9 mouse cellular contexts compared by ENCODE assay signal in genomic region chr1:74091138-74091537, GRCm38 (mm10). TPM values are rescaled to one million over a fixed set of nuclear protein-coding genes. Genes with fewer than 3 reads are reported as not detected.
A peak's percentile ranks its signal among the peaks of the same experiment; 100 is the strongest.
DNase-seq lines count a peak whose midpoint lies in the region; ATAC-seq lines count a peak whose summit lies in the region.
"Had no signal": no experiment of that assay in that cellular context is flagged by ENCODE, and none has a peak within 500 bp of the region (broad histone marks: within the 10 kb centered on the region; RNA-seq: fewer than 3 reads in every experiment).

No protein-coding gene starts in this region.

- peaks cover 40% of the 10 kb centered on the region for H3K4me1 ChIP-seq in kidney, embryonic 16.5 days (ENCODE audit: insufficient read depth, low read length)
- H3K4me1 ChIP-seq in embryonic facial prominence, embryonic 12.5 days, result peaks cover 54% of the 10 kb centered on the region
- H3K4me1 ChIP-seq in hindbrain, embryonic 14.5 days (replicated peaks; ENCODE audit: control insufficient read depth, insufficient read depth, low read length), result peaks cover 12% of the 10 kb centered on the region

- 22% methylated on average over 6 of the region's 7 CpGs for WGBS in kidney, embryonic 16.5 days
- 6% methylated on average over 7 of the region's 7 CpGs for WGBS in embryonic facial prominence, embryonic 12.5 days
- WGBS in hindbrain, embryonic 14.5 days, result 26% methylated on average over 6 of the region's 7 CpGs

- no peaks in the 10 kb centered on the region for H3K9me3 ChIP-seq in kidney, embryonic 16.5 days (ENCODE audit: low read length)
- no peaks in the 10 kb centered on the region for H3K9me3 ChIP-seq in embryonic facial prominence, embryonic 12.5 days
- no peaks in the 10 kb centered on the region for H3K9me3 ChIP-seq in hindbrain, embryonic 14.5 days (ENCODE audit: control insufficient read depth, low read length)

- peak overlapping the region; percentile 57 for H3K4me2 ChIP-seq in kidney, embryonic 16.5 days (replicated peaks; ENCODE audit: low read depth, low read length)
- peak overlapping the region; percentile 84 for H3K4me2 ChIP-seq in embryonic facial prominence, embryonic 12.5 days (replicated peaks)
- peak overlapping the region; percentile 27; the same call in 1 of the 2 replicates for H3K4me2 ChIP-seq in hindbrain, embryonic 14.5 days (replicated peaks)

- H3K36me3 ChIP-seq in kidney, embryonic 16.5 days (ENCODE audit: insufficient read depth, low read length), result no peaks in the 10 kb centered on the region
- no peaks in the 10 kb centered on the region for H3K36me3 ChIP-seq in embryonic facial prominence, embryonic 12.5 days
- H3K36me3 ChIP-seq in hindbrain, embryonic 14.5 days (replicated peaks; ENCODE audit: control insufficient read depth, insufficient read depth), result no peaks in the 10 kb centered on the region

- peak overlapping the region; percentile 56 for H3K9ac ChIP-seq in kidney, embryonic 16.5 days (replicated peaks; ENCODE audit: low read length)
- peak overlapping the region; percentile 68 for H3K9ac ChIP-seq in embryonic facial prominence, embryonic 12.5 days
- 0 out of 2 replicates have a peak overlapping the region, but pooled peaks have one; percentile 16 for H3K9ac ChIP-seq in hindbrain, embryonic 14.5 days

- peak; percentile 52; the same call in 1 of the 2 replicates for ATAC-seq in kidney, embryonic 16.5 days (ENCODE audit: low FRiP score, low TSS enrichment)
- ATAC-seq in embryonic facial prominence, embryonic 12.5 days (ENCODE audit: insufficient number of reproducible peaks, insufficient read depth, low FRiP score, low TSS enrichment), result peak; percentile 78
- ATAC-seq in hindbrain, embryonic 14.5 days (ENCODE audit: low FRiP score), result no peak

- no peaks in the 10 kb centered on the region for H3K27me3 ChIP-seq in kidney, embryonic 16.5 days (ENCODE audit: insufficient read depth, low read length)
- no peaks in the 10 kb centered on the region for H3K27me3 ChIP-seq in embryonic facial prominence, embryonic 12.5 days
- no peaks in the 10 kb centered on the region for H3K27me3 ChIP-seq in hindbrain, embryonic 14.5 days (ENCODE audit: control insufficient read depth, insufficient read depth, low read length)

- H3K4me3 ChIP-seq in kidney, embryonic 16.5 days (ENCODE audit: low read length), result peak overlapping the region; percentile 32
- H3K4me3 ChIP-seq in embryonic facial prominence, embryonic 12.5 days, result peak overlapping the region; percentile 46
- H3K4me3 ChIP-seq in hindbrain, embryonic 14.5 days (replicated peaks; ENCODE audit: low read length), result no peak overlapping the region; the same call in 1 of the 2 replicates
- H3K4me3 ChIP-seq: erythroblast, embryonic 14.5 days had no signal

- peak overlapping the region; percentile 88 for H3K27ac ChIP-seq in kidney, embryonic 16.5 days (ENCODE audit: low read length)
- H3K27ac ChIP-seq in embryonic facial prominence, embryonic 12.5 days, result peak overlapping the region; percentile 99
- peak overlapping the region; percentile 64; the same call in 1 of the 2 replicates for H3K27ac ChIP-seq in hindbrain, embryonic 14.5 days
- H3K27ac ChIP-seq: macrophage had no signal

- no peak for DNase-seq in kidney, adult 11 months
- no peak for DNase-seq in hindbrain, embryonic 14.5 days (ENCODE audit: low spot score)
- DNase-seq in neural tube, embryonic 10.5 days (ENCODE audit: extremely low spot score, low spot score), result peak; percentile 58
- DNase-seq in cerebellum, adult 9-11 months, result no peak
- DNase-seq in adrenal gland, adult 2 months, result no peak

RNA-seq across cellular contexts. Expression of gene Tns1, which starts 33.1 kb away (rescaled TPM):
- polyA plus RNA-seq in kidney, embryonic 16.5 days (2015; fragmentation: Nextera tagmentation; extraction: Ambion mirVana), result 77.3 and 78.3 TPM in 2 replicates
- polyA plus RNA-seq in embryonic facial prominence, embryonic 12.5 days (2016; fragmentation: Nextera tagmentation; extraction: Ambion mirVana), result 38.8 and 39.4 TPM in 2 replicates
- polyA plus RNA-seq in hindbrain, embryonic 14.5 days (2014; fragmentation: Nextera tagmentation; extraction: Ambion mirVana), result 15.1 and 15.5 TPM in 2 replicates
- 100 to 1,000 TPM; 424 to 432 TPM for total RNA-seq in adrenal gland, adult 2 months (2021)
- 523 and 701 TPM in 2 replicates for polyA plus RNA-seq in adrenal gland, adult 2 months (2012; rRNA removed)

RNA-seq across cellular contexts. Expression of gene Rufy4, which starts 34.2 kb away (rescaled TPM):
- polyA plus RNA-seq in kidney, embryonic 16.5 days (2015; fragmentation: Nextera tagmentation; extraction: Ambion mirVana), result 0.22 and 0.32 TPM in 2 replicates
- polyA plus RNA-seq in embryonic facial prominence, embryonic 12.5 days (2016; fragmentation: Nextera tagmentation; extraction: Ambion mirVana), result 0.22 and 0.26 TPM in 2 replicates
- 0.26 and 0.43 TPM in 2 replicates for polyA plus RNA-seq in hindbrain, embryonic 14.5 days (2014; fragmentation: Nextera tagmentation; extraction: Ambion mirVana)
- total RNA-seq in adrenal gland, adult 2 months (2021), result 1 to 10 TPM; 1.0 to 2.2 TPM
- polyA plus RNA-seq in adrenal gland, adult 2 months (2012; rRNA removed), result 0.45 and 0.90 TPM in 2 replicates
- polyA plus RNA-seq: erythroblast, embryonic 14.5 days; macrophage had no signal

Comparison
In these comparisons a context has a peak if more than half of its experiments do, and no peak if none do; other contexts are left out.
1. H3K4me2 ChIP-seq: peak in every context shown above with its lines; median percentile 84 in embryonic facial prominence, embryonic 12.5 days; 57 in kidney, embryonic 16.5 days; 27 in hindbrain, embryonic 14.5 days.
2. H3K9ac ChIP-seq: peak in every context shown above with its lines; median percentile 68 in embryonic facial prominence, embryonic 12.5 days; 56 in kidney, embryonic 16.5 days; 16 in hindbrain, embryonic 14.5 days.